Mouse (Mus musculus) kidney, adult 9 months (tissue): ENCODE data around the gene Ndufa13.
"Not testable (repeated sequence)": the region's sequence is repeated elsewhere in the genome, so short reads cannot be mapped to it uniquely, and the experiment has no call there.

Experiments used
- DNase-seq: peaks from one replicate; pipeline ENCODE4 v3.0.0; 2022

Gene Ndufa13

DNA sequence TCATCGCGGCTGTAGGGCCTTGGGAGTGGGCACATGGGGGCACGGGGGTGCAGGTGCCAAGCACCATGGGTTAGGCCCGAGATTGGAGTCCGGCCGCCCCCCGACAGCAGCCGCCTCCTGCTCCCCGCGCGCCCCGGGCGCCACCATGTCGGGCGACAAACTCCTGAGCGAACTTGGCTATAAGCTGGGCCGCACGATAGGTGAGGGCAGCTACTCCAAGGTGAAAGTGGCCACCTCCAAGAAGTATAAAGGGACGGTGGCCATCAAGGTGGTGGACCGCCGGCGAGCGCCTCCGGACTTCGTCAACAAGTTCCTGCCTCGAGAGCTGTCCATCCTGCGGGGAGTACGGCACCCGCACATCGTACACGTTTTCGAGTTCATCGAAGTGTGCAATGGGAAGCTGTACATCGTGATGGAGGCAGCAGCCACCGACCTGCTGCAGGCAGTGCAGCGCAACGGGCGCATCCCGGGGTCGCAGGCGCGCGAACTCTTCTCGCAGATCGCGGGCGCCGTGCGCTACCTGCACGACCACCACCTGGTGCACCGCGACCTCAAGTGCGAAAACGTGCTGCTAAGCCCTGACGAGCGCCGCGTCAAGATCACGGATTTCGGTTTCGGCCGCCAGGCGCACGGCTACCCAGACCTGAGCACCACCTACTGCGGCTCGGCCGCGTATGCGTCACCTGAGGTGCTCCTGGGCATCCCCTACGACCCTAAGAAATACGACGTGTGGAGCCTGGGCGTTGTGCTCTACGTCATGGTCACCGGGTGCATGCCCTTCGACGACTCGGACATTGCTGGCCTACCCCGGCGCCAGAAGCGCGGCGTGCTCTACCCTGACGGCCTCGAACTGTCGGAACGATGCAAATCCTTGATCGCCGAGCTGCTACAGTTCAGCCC, at the start of gene Ndufa13, which contains the start of the genes Tssk6 and Yjefn3:
Gene Ndufa13, minus strand, starts transcription at position 396 of the 900 bp plus-strand sequence.
Gene Tssk6, plus strand, starts transcription at position 22 of the 900 bp plus-strand sequence.
Gene Yjefn3, minus strand, starts transcription at position 550 of the 900 bp plus-strand sequence.
- peak; percentile 54 for DNase-seq

DNA sequence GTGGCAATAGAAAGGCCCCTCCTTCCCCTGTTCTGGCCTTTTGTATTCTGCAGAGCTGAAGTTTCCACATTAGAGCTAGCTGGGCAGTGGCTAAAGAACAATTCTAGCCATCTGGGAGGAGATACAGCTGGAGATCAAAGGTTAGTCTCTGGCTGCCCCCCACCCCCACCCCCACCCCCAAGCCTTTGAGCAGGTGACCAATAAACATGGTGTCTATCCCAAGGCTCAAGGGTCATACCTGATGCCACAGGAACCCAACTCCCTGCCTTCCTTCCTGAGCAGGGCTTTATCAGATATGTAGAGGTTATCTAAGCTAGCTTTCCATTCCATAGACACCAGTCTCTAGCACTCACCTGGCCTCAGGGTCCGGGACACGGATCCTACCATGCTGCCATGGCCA, 47.9 kb upstream of the Ndufa13 start:
- DNase-seq = peak; percentile 56

DNA sequence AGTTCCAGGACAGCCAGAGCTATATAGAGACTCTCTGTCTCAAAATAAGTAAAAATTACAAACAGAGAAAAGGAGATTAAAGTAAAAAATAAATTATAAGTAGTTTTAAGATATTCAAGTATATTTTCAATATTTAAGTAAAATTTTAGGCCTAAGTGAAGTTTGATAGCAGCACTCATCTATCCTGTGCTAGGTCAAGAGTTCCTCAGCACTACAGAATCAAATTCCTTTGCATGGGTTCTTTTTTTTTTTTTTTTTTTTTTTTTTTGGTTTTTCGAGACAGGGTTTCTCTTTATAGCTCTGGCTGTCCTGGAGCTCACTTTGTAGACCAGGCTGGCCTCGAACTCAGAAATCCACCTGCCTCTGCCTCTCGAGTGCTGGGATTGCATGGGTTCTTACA, 40.1 kb upstream of the Ndufa13 start:
- not testable (repeated sequence) for DNase-seq

DNA sequence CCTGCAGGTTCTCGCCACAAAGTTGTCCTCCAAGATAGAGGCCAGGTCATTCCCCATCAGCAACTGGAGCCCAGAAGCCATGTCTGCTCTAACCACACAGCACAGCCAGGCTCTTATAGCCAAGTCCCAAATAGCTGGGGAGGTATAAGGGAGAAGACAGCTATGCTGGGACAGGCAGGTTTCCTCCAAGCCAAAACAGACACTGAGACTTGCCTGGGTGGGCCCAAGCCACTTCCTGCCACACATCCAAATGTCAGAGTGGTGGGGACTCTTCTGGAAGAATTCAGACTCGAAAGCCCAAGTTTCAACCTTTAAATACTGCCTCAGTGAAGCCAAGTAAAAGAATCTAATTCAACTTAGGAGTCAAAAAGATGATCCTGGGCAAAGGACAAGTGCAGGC, 38.0 kb upstream of the Ndufa13 start:
- DNase-seq = no peak

DNA sequence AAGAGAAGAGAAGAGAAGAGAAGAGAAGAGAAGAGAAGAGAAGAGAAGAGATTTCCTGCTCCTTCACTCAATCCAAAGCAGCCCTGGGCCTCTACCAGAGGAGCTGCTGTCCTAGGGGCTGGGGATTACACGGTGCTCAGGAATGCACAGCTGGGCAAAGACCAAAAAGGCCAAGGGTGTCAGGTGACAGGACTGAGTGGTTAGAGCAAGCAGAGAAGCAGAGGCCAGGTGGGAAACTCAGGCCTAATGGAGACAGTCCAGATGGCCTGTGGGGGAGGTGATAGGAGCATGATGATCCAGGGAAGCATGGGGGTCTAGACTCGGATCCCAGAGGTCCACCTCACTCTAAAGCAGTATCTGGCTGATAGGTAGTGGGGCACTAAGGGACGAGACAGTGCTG, 37.3 kb upstream of the Ndufa13 start:
- peak; percentile 80 for DNase-seq

DNA sequence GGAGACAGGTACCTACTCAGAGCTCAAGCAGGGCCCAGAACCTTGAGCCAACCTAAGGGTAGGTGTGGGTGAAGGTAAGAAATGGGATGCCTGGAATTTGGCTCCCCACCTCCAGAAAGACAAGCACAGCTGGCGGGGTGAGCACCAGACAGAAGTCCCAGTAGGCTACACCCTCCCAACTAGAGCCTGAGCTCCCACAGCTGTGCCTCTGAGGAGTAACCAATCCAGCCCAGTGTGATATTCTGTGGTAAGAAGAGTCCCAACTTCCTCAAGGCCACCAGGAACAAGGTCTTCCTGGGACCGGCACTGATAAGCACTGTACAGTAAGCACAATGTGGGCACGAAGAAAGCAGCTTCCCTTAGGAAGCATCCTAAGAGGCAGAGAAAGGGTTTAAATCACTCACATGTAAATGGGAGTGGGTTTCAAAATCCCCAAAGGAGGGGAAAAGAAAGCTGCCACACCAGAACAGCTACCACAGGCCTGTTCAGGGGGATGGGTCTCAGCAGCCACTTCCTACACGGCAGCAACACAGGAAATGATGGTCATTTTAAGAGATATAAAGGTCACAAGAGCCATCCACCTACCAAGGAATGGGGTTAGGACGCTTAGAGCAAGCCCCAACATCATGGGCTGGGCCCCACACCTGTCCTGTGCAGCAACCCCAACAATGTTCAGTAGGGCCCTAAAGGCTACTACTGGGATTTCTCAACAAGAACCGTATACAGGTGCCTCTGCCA, 36.1 kb upstream of the Ndufa13 start:
- no peak for DNase-seq

DNA sequence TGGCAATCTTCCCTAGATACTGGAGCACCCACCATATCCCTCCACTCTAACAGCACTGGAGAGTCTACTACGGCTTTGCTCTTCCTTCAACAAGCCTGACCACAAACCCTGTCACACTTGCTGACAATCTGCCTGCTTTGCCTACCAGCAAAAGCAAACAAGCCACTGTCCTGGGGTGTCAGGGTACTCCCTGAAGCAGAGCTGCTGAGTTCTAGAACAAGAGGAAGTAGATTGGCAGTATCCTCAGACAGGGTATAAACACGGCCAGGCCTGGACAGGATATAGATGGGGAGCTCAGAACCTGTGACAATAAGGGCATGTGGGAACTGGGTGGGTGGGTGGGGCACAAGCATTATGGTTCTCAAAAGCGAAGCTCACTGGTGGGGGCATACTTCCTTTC, 35.1 kb upstream of the Ndufa13 start:
- DNase-seq = no peak

DNA sequence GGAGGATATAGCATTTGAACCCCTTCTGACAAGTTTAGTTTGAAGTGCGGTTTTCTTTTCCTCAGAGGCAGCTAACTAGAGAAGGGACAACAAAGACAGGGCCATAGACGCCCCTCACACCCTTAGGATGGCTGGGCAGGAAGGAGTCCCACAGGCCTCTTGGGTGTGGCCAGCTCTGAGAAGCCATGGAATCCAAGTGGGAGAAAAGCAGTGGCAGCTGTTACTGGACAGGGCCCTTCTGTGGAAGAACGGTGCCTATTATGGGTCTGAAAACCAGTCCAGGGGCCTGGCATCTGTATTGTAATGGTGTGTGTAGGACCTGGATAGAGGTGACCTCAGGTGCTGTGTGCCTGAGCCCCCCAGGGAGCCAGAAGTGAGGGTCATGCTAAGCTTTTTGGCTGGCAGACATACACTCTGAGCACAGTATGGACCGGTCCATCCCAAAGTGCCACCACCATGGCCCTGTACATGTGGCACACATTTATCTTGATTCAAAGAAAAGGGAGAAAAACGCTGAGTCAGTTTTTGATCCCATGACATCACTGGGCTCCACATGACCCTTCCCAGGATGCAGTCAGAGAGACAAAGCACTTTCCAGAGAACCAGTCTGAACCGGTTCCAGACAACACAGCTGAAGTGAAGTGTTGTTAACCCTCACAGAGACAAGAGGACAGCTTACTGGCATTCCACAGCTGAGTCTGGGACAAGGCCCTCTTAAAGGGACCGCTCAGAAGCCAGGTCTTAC, 33.9 kb upstream of the Ndufa13 start:
- DNase-seq = peak; percentile 79

DNA sequence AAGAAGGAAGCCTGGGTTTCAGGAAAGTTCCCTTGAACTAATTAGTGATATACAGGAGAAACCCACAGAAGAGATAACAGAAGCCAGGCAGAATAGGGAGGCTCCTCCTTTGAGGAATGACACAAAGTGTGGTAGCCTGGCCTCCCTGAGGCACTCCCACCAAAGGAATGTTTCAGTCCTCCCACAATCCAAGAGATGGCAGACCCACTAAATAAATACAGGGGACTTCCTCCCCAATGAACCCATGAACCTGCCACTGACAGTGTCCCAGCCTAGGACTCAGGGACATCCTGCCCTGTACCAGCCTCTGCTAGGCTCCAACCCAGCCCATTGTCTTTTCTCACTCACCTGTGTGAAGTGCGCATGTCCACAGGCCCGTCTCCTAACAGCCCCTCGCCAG, 33.1 kb upstream of the Ndufa13 start:
- no peak for DNase-seq

DNA sequence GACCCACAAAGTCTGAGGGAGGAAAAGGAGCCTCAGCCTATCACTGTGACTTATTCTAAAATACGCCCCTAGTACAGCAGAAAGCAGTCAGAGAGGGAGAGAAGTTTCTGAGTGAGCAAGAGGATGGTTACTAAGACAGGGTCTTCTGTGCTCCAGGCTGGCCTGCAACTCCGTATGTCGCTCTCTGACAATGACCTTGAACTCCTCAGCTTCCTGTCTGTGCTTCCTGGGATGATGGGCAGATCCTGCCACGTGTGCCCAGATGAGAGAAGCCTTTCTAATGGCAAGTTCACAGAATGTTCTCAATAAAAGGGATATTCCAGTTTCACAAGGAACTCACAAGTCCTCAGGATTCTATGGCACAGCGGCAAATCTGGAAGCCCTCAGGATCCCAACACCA, 32.2 kb upstream of the Ndufa13 start:
- DNase-seq = no peak

DNA sequence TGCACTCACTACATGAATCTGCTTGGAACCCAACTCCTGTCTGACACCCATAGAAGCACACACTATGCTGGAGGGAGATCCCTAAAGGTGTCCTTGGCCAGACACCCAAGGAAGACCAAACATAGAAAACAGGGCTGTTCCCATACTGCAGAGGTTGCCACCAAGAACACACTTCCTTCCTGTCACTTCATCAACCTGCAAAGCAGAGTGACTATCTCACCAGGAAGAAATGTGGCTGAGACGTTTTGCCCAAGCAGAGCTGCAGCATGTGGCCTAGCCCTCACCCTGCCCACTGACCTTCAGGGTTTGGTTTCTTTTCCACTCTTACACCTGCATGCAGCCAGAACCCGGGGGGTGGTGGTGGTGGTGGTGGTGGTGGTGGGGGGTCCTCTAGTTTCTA, 31.5 kb upstream of the Ndufa13 start:
- DNase-seq = no peak

DNA sequence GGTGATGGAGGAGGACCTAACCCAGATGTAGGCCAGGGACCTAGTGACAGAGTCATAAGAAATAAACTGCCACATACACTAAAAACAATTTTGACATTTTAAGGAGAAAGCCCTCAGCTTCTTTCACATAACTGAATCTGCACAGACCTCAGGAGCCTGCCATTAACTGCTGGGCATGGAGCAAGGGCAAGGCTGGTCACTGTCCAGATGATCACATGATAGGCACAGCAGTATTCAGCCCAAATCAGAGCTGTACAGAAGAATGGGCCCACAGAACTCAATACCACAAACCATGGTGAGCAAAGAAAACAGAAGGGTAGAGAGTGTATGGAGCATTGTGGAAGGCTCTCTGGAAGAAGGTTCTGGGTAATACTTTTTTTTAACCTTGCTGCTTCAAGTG, 24.5 kb upstream of the Ndufa13 start:
- DNase-seq = no peak

DNA sequence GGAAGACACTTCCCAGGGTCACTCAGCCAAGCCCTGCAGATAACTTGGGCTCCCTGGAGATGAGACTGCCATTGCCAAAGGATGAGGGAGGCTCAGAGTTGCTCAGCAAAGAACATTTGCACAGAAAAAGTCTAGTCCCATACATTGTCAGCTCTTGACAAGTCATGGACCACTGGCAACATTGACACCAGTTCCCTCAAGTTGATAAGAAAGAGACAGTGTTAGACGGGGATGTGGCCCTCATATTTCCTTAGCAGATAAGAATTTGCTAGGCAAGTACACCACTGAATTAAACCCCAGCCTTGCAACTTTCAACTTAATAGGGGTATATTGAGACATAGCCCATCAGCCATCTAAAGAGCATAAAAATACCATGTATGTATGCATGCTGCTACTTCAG, 21.6 kb upstream of the Ndufa13 start:
- DNase-seq = no peak

DNA sequence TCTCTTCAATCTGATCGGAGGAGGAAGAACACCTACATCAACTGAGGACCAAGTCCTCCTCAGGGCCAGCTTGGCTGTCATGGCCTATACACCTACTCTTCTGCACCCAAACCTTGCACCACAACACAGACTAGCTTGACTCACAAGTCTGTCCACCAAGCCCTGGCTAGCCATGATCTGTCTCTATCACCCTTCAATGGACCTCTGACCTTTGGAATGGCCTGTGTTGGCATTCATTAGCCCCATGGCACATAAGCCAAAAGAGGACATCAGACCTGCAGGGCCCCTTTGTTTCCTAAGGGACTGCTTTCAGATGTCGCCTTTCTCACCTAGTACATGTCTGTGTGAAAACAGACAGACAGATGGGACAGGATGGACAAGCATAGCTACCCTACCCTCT, 18.8 kb upstream of the Ndufa13 start:
- DNase-seq = peak; percentile 82

DNA sequence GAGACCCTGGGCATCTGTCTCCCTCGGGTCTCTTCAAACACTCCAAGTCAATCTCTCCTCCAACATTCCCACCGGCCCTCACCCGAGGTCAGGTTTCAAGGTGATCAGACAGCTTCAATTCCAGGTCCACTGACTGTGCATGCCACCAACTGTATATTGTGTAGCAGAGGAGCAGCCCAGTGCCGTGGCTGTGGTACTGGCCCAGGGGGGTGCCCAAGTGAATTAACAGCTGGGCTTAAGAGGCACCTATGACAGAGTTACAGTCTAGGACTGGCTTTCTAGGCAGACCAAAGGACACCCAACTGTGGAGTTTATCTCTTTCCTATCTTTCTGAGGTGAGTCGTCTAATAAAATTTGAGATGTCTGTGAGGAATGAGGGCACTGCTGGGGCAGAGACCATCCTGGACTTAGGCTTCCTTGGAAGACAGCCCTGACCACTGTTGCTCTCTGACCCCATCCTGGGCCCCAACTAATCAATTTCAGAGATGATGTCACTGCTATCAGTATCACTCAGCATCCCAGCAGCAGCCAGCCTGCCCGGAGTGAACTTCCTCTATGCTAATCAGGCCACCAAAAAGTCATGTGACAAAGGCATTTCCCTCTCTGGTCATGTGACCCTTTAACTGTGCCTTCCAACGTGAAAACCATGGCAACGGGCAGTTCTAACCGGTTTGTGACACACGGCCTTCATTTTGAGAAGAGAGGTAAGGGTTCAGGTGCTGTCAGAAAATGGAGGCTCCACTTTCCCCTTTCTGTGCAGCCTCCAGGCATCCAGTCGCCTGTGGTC, 17.7 kb upstream of the Ndufa13 start:
- peak; percentile 91 for DNase-seq

DNA sequence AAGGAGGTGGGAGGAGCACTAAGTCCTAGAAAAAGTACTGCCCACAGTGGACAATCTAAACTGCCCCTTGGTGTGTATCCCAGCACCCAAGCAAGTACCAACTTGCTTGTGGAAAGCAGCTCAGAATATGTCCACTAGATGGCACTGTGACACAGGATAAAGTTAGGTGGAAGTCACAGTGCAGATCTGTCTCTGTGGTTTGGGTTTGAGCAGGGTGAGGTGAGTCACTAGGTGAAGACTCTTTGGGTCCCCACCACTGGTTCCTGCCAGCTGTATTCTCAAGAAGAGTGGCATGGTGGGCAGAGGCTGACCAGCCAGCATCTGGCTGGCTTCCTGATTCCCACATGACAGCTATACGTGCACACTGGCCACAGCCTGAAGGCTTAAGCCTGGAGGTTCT, 16.7 kb upstream of the Ndufa13 start:
- peak; percentile 89 for DNase-seq

DNA sequence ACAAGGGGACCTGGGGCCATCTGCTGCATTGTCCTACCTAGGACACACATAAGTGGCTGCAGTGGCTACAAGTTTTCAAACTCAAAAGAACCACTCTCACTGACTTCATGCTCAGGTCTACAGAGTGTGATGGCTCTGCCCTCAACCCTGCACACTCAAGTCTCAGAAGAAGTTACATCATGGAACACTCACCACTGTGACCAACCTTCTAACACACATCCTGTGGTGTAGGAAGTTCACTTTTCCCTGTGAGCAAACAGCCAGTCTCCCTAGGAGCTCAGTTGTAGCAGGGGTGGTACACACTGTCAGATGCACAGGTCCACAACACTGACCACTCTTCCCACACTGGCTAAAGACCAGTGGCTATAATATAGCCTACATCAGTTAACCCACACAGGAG, 16.1 kb upstream of the Ndufa13 start:
- DNase-seq = no peak

DNA sequence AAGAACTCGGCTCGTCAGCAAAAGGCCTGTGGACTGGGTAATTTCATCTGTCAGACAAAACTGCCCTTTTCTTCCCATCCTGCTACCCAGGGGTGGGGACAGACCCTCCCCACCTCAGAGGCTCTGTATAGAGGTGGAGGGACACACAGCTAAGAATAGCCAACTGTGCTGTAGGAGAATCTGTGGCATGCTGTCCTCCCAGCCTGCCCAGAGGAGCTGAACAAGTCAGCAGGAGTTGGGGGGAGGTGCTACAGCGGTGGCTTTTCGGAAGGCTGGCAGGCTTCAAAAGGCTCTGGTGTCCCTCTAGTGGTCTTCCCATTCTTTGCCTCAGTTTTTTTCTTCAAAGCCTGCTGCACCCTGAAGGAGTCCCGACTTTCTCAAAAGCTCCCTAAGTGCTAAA, 13.4 kb upstream of the Ndufa13 start:
- DNase-seq = no peak

DNA sequence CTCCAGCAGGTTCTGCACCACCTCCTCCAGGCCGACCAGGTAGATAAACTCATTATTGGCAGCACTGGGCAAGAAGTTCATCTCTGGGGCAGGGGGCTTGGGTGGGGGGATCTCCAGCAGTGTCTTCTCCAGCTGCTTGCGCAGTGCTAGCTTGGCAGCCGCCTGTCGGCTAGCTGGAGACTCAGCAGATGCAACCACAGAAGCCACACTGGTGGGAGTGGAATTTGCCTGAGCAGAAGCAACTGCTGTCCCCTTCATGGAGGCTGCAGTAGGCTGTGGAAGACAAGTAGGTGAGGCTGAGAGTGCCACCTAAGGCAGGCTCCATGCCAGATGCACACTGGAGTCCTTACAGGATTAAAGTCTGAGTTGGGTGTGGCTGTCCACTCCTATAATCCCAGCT, 12.2 kb upstream of the Ndufa13 start:
- DNase-seq = no peak

DNA sequence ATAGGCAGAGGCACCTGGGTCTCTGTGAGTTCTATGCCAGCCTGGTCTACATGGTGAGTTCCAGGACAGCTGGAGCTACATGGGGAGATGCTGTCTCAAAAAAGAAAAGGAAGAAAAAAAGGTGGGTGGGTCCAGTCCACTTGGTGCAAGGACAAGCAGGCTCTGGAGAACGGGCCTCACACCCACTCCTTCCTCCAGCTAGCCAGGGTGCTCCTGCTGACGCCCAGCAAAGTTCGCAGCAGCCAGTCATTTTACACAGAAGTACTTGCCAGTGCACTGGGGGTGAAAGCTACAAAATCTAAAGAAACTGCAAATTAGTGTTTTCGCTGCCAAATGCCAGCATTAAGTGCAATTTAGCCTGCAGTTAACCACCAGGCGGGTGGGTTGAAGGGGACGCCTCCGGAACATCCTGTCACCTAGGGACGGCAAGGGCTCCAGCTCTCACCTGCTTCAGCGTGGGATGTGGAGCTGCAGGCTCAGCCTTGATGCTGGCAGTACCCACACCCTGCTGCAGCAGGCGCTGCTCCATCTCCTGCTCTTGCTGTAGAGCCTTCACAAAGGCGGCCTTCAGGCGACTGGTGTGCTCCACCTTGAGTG, 10.2 kb upstream of the Ndufa13 start:
- DNase-seq = no peak

DNA sequence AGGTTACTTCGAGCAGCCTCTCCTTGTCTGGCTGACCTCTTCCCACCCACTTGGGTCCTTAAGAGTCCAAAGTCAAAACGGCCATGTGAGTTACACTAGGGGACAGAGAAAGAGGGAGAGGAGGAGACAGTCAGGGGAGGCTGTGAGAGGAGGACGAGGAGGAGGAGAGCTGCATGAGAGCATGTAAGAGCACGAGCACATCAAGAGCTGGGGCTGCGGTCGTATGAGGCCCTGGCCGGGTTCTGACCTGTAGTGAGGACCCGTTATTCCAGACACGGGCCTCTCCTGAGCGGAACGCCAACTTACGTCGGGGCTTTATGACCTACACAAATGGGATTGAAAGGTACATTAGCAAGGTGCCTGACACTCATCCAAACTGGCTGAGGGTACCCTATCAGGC, 9.6 kb upstream of the Ndufa13 start:
- DNase-seq = no peak

DNA sequence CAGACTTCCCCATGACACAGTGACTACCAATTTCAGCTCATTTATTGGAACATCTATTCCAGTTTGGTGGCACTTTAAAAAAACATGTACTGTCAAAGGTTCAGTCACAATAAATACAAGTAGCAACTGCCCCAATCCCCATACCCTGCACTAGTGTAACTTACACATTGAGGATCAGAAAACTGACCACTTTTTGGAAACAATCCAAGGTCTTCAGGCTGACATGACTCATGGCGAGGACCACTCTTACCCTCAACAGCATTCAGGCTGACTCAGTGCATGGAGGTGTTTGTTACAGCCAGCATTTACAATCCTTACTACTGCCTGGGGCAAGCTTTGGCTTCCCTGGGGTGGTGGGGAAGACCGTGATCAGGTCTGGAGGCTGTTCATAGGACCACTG, 4.7 kb upstream of the Ndufa13 start:
- DNase-seq = no peak
